Mouse (Mus musculus) spleen, adult 12 weeks (tissue): ENCODE measurements around the gene Limk2.

Source experiments
- DNase-seq: peaks from one replicate; pipeline ENCODE4 v3.0.0; 2022; ENCODE audit warnings: low spot score

The Limk2 gene

GRCm38 (mm10) chr11:3297871-3298812 lies 110.8 kb downstream of the Limk2 start:
- DNase-seq: no peak

DNA sequence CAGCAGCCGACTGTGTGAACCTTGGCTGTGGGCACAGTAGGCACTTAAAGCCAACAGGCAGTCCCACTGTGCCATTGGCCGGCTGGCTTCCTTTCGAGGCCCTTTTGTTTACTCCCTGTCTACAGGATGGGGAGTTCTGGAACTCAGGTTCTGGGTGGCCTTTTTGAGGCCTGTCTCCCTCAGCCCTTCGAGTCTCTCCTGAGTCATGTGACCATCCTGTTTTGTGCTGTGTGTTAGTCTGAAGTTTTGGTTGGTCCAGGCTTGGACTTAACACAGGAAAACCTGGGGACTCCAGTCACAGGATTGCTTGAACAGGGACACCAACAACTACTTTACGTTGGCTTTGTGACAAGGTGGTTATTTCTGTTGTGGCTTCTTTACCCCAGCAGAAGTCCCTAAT lies 112.9 kb downstream of the Limk2 start:
- DNase-seq: no peak

- DNase-seq: no peak
Measured at GRCm38 (mm10) chr11:3294641-3295040, 114.3 kb downstream of the Limk2 start.
